Mouse (Mus musculus) cerebellum, adult 2 months (tissue): ENCODE data around the gene Tmem82. TPM values are rescaled to one million over a fixed set of nuclear protein-coding genes. Genes with fewer than 3 reads are reported as not detected.

ENCODE experiments used
- DNase-seq, 2 experiments: peaks; one replicate each; pipeline ENCODE4 v3.0.0; 2021
- H3K27ac ChIP-seq: fragments of 200-500 bp; 2 replicates; pipeline ENCODE4 v1.5.1; 2012; ENCODE audit warnings: low read length, control low read depth, inconsistent platforms; ENCODE audit not compliant: insufficient read depth
- H3K27me3 ChIP-seq: fragments of 200-500 bp; 2 replicates; pipeline ENCODE4 v1.6.1; 2012; ENCODE audit warnings: inconsistent platforms, mild to moderate bottlenecking, low read length, moderate library complexity; ENCODE audit not compliant: control insufficient read depth, insufficient read depth
- H3K4me1 ChIP-seq: fragments of 200-500 bp; 2 replicates; pipeline ENCODE4 v1.6.1; 2011; ENCODE audit warnings: low read length; ENCODE audit not compliant: control insufficient read depth, insufficient read depth
- H3K4me3 ChIP-seq: fragments of 200-500 bp; replicated peaks from 2 replicates; pipeline ENCODE3; 2011; ENCODE audit warnings: mild to moderate bottlenecking, low read depth, low read length, control low read depth; ENCODE audit not compliant: insufficient read depth
- CTCF ChIP-seq: fragments of 200-500 bp; IDR thresholded peaks from 2 replicates; pipeline ENCODE4 v1.5.1; 2011; ENCODE audit warnings: low read depth, mild to moderate bottlenecking, control low read depth, low read length, moderate library complexity, borderline replicate concordance; ENCODE audit not compliant: insufficient read depth
- POLR2A ChIP-seq: fragments of 200-500 bp; IDR thresholded peaks from 2 replicates; pipeline ENCODE4 v1.6.1; 2011; ENCODE audit warnings: low read length, control low read depth, borderline replicate concordance; ENCODE audit not compliant: insufficient read depth
- WGBS: fragments of 180-500 bp; shearing (Covaris S2); methylation state at CpG from one replicate; pipeline ENCODE4 v1.1.7; 2018; 5-methylcytosine and 5-hydroxymethylcytosine counted together
- polyA plus RNA-seq: library from polyadenylated mRNA; depleted of rRNA; stranded (reverse); fragments of >200 nt; gene quantifications from 2 replicates; pipeline ENCODE4 v1.2.3, GENCODE M21; 2012

Tmem82 gene
- polyA plus RNA-seq, 1 experiment = 0.57 TPM

- peaks cover 44% of the 10 kb centered on the region for H3K4me1 ChIP-seq
- 69% methylated on average over 8 of the region's 8 CpGs for WGBS
- peak overlapping the region; percentile 82; the same call in 1 of the 2 replicates for H3K27ac ChIP-seq
- no peaks in the 10 kb centered on the region for H3K27me3 ChIP-seq
- TF ChIP-seq CTCF (no peak), POLR2A (no peak)
- no peak for DNase-seq
- H3K4me3 ChIP-seq = no peak overlapping the region
Measured at GRCm38 (mm10) chr4:141656932-141657331, 38.5 kb upstream of the Tmem82 start.

GRCm38 (mm10) chr4:141655908-141656608, 37.6 kb upstream of the Tmem82 start:
- H3K27ac ChIP-seq = peak overlapping the region; percentile 82

GRCm38 (mm10) chr4:141654509-141654908, 36.1 kb upstream of the Tmem82 start:
- no peaks in the 10 kb centered on the region for H3K27me3 ChIP-seq
- H3K4me3 ChIP-seq = no peak overlapping the region
- no peak for TF ChIP-seq POLR2A
- TF ChIP-seq CTCF = no peak
- H3K27ac ChIP-seq = no peak overlapping the region
- no peak for DNase-seq
- 41% methylated on average over 6 of the region's 6 CpGs for WGBS
- peaks cover 49% of the 10 kb centered on the region for H3K4me1 ChIP-seq

More at GRCm38 (mm10) chr4:141655908-141656608, 37.6 kb upstream of the Tmem82 start:
- 45% methylated on average over 12 of the region's 12 CpGs for WGBS
- TF ChIP-seq CTCF (no peak), POLR2A (no peak)
- H3K4me3 ChIP-seq = no peak overlapping the region
- peaks cover 51% of the 10 kb centered on the region for H3K4me1 ChIP-seq
- H3K27me3 ChIP-seq = no peaks in the 10 kb centered on the region
- peak; percentile 64 to 73 for DNase-seq

GRCm38 (mm10) chr4:141653813-141654212, 35.4 kb upstream of the Tmem82 start:
- DNase-seq = no peak

GRCm38 (mm10) chr4:141653044-141653443, 34.6 kb upstream of the Tmem82 start:
- no peak overlapping the region for H3K27ac ChIP-seq
- no peak for TF ChIP-seq CTCF
- no peak for TF ChIP-seq POLR2A
- H3K27me3 ChIP-seq = no peaks in the 10 kb centered on the region
- no peak overlapping the region for H3K4me3 ChIP-seq
- peaks cover 45% of the 10 kb centered on the region for H3K4me1 ChIP-seq
- no peak for DNase-seq
- 81% methylated on average over 8 of the region's 8 CpGs for WGBS

More at GRCm38 (mm10) chr4:141653813-141654212, 35.4 kb upstream of the Tmem82 start:
- no peaks in the 10 kb centered on the region for H3K27me3 ChIP-seq
- H3K4me3 ChIP-seq = no peak overlapping the region
- peaks cover 45% of the 10 kb centered on the region for H3K4me1 ChIP-seq
- H3K27ac ChIP-seq = no peak overlapping the region
- TF ChIP-seq CTCF (no peak), POLR2A (no peak)
- WGBS = 53% methylated on average over 13 of the region's 13 CpGs

GRCm38 (mm10) chr4:141651944-141652343, 33.5 kb upstream of the Tmem82 start:
- no peak for TF ChIP-seq POLR2A
- no peak for TF ChIP-seq CTCF
- DNase-seq = no peak
- WGBS = 72% methylated on average over 10 of the region's 10 CpGs
- no peak overlapping the region for H3K4me3 ChIP-seq
- no peak overlapping the region for H3K27ac ChIP-seq
- H3K4me1 ChIP-seq = peaks cover 40% of the 10 kb centered on the region
- no peaks in the 10 kb centered on the region for H3K27me3 ChIP-seq

- H3K27me3 ChIP-seq = no peaks in the 10 kb centered on the region
- TF ChIP-seq POLR2A = no peak
- TF ChIP-seq CTCF = no peak
- peaks cover 33% of the 10 kb centered on the region for H3K4me1 ChIP-seq
- 38% methylated on average over 6 of the region's 6 CpGs for WGBS
- no peak overlapping the region for H3K4me3 ChIP-seq
- H3K27ac ChIP-seq = 0 out of 2 replicates have a peak overlapping the region, but pooled peaks have one; percentile 23
- no peak for DNase-seq
Measured at GRCm38 (mm10) chr4:141651286-141651685, 32.9 kb upstream of the Tmem82 start.

GRCm38 (mm10) chr4:141649244-141649643, 30.8 kb upstream of the Tmem82 start:
- TF ChIP-seq POLR2A (no peak), CTCF (no peak)
- DNase-seq = no peak
- Histone ChIP-seq H3K4me3 (no peak overlapping the region), H3K27ac (no peak overlapping the region), H3K27me3 (no peaks in the 10 kb centered on the region), H3K4me1 (peaks cover 22% of the 10 kb centered on the region)
- whole genome bisulfite sequencing = 46% methylated on average over 6 of the region's 6 CpGs
